Mouse (Mus musculus) right cerebral cortex, postnatal 25 days (tissue): ENCODE results near the gene Srpk2.
"Not testable (repeated sequence)": the region's sequence is repeated elsewhere in the genome, so short reads cannot be mapped to it uniquely, and the experiment has no call there.

Source experiments
- DNase-seq: peaks from one replicate; pipeline ENCODE4 v3.0.0; 2022

The Srpk2 gene

GRCm38 (mm10) chr5:23604036-23604705 lies 80.2 kb downstream of the Srpk2 start:
- no peak for DNase-seq

GRCm38 (mm10) chr5:23599750-23600537 lies 84.5 kb downstream of the Srpk2 start:
- DNase-seq = no peak

GRCm38 (mm10) chr5:23599171-23599570 lies 85.2 kb downstream of the Srpk2 start:
- no peak for DNase-seq

GRCm38 (mm10) chr5:23598491-23598890 lies 85.9 kb downstream of the Srpk2 start:
- no peak for DNase-seq

- DNase-seq = no peak
Measured at GRCm38 (mm10) chr5:23597999-23598398, 86.4 kb downstream of the Srpk2 start.

GRCm38 (mm10) chr5:23597260-23597864 lies 87.1 kb downstream of the Srpk2 start:
- DNase-seq = no peak

- no peak for DNase-seq
Measured at GRCm38 (mm10) chr5:23596326-23596965, 88.0 kb downstream of the Srpk2 start.

GRCm38 (mm10) chr5:23590298-23590697 lies 94.1 kb downstream of the Srpk2 start:
- DNase-seq = not testable (repeated sequence)

GRCm38 (mm10) chr5:23587614-23588013 lies 96.8 kb downstream of the Srpk2 start:
- DNase-seq = no peak

- no peak for DNase-seq
Measured at GRCm38 (mm10) chr5:23586531-23587453, 97.6 kb downstream of the Srpk2 start.

GRCm38 (mm10) chr5:23581484-23582060 lies 102.8 kb downstream of the Srpk2 start:
- DNase-seq = no peak

- no peak for DNase-seq
Measured at GRCm38 (mm10) chr5:23579120-23579880, 105.1 kb downstream of the Srpk2 start.

GRCm38 (mm10) chr5:23578322-23578957 lies 106.0 kb downstream of the Srpk2 start:
- no peak for DNase-seq

GRCm38 (mm10) chr5:23577847-23578246 lies 106.6 kb downstream of the Srpk2 start:
- no peak for DNase-seq

- DNase-seq = no peak
Measured at GRCm38 (mm10) chr5:23576336-23577094, 107.9 kb downstream of the Srpk2 start.

GRCm38 (mm10) chr5:23573942-23574341 lies 110.5 kb downstream of the Srpk2 start:
- DNase-seq = no peak

GRCm38 (mm10) chr5:23568188-23568587 lies 116.2 kb downstream of the Srpk2 start:
- no peak for DNase-seq

GRCm38 (mm10) chr5:23566382-23566781 lies 118.0 kb downstream of the Srpk2 start:
- DNase-seq = no peak

GRCm38 (mm10) chr5:23562278-23563060 lies 121.9 kb downstream of the Srpk2 start:
- DNase-seq = no peak
